Mouse (Mus musculus) cortical plate, adult 2 months (tissue): ENCODE results near the gene Cit.

Experiments
- CTCF ChIP-seq: fragments of 200-500 bp; IDR thresholded peaks from 2 replicates; pipeline ENCODE4 v1.5.1; 2011; ENCODE audit warnings: mild to moderate bottlenecking, control low read depth, low read length; ENCODE audit not compliant: insufficient read depth; ENCODE audit errors: extremely low read depth
- POLR2A ChIP-seq: fragments of 200-500 bp; IDR thresholded peaks from 2 replicates; pipeline ENCODE4 v1.6.1; 2011; ENCODE audit warnings: mild to moderate bottlenecking, low read length, control low read depth; ENCODE audit not compliant: insufficient read depth; ENCODE audit errors: extremely low read depth

DNA sequence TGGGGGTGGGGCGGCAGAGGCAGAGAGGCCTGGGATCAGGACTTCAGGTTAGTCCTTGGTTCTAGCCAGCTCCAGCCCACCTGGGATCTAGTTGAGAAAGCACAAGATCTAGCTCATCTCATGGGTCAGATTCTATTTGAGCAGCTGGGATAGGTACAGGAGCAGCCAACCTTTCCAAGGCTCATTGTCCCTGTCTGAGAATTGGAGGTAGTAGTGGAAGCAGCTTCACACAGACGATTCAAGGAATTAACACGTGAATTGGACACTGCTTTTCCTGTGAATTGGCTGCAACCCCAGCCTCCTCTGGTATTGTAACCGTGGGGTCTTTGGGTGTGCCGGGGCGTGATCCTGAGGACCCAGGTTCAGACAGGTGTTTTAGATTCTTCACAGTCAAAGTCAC is 207.7 kb downstream of the Cit start:
- no peak for TF ChIP-seq POLR2A
- TF ChIP-seq CTCF = no peak
